Mouse (Mus musculus) midbrain, embryonic 16.5 days (tissue): Measurements from ENCODE around the gene Prm1. TPM values are rescaled to one million over a fixed set of nuclear protein-coding genes. Genes with fewer than 3 reads are reported as not detected.

Experiments used
- ATAC-seq: fragments of 200-750 bp; cut with Nextera tagmentation; 2 replicates; pipeline ENCODE4 v1.8.0; 2017; ENCODE audit warnings: moderate TSS enrichment
- H3K27ac ChIP-seq: fragments of 300-500 bp; sonication (generic); 2 replicates; pipeline ENCODE4 v1.5.1; 2014; ENCODE audit warnings: mild to moderate bottlenecking, low read length, mixed read lengths
- H3K27me3 ChIP-seq: fragments of 300-500 bp; sonication (generic); 2 replicates; pipeline ENCODE4 v1.6.1; 2014; ENCODE audit warnings: low read depth, low read length, mixed read lengths; ENCODE audit not compliant: control insufficient read depth, insufficient read depth
- H3K36me3 ChIP-seq: fragments of 300-500 bp; sonication (generic); 2 replicates; pipeline ENCODE4 v1.6.1; 2014; ENCODE audit warnings: mild to moderate bottlenecking, low read length, moderate library complexity, mixed read lengths; ENCODE audit not compliant: control insufficient read depth, insufficient read depth
- H3K4me1 ChIP-seq: fragments of 300-500 bp; sonication (generic); 2 replicates; pipeline ENCODE4 v1.6.1; 2014; ENCODE audit warnings: mild to moderate bottlenecking, low read length, mixed read lengths; ENCODE audit not compliant: control insufficient read depth, insufficient read depth
- H3K4me2 ChIP-seq: fragments of 300-500 bp; sonication (generic); 2 replicates; pipeline ENCODE4 v1.6.1; 2014; ENCODE audit warnings: mild to moderate bottlenecking, low read length, mixed read lengths
- H3K4me3 ChIP-seq: fragments of 300-500 bp; sonication (generic); 2 replicates; pipeline ENCODE4 v1.5.1; 2014; ENCODE audit warnings: low read depth, mild to moderate bottlenecking, low read length, moderate library complexity, mixed read lengths
- H3K9ac ChIP-seq: fragments of 300-500 bp; sonication (generic); 2 replicates; pipeline ENCODE4 v1.6.1; 2014; ENCODE audit warnings: low read depth, low read length, mixed read lengths
- H3K9me3 ChIP-seq: fragments of 300-500 bp; sonication (generic); replicated peaks from 2 replicates; pipeline ENCODE4 v1.6.1; 2014; ENCODE audit warnings: mild to moderate bottlenecking, low read length, mixed read lengths; ENCODE audit not compliant: control insufficient read depth, poor library complexity, severe bottlenecking
- WGBS: fragments of 180-500 bp; shearing (Covaris S2); extraction: QIAGEN DNeasy Blood & Tissue Kit; methylation state at CpG from one replicate; pipeline ENCODE4 v1.1.7; 2014; 5-methylcytosine and 5-hydroxymethylcytosine counted together
- polyA plus RNA-seq: library from polyadenylated mRNA; unstranded; fragments of >200 nt; fragmentation: Nextera tagmentation; extraction: Ambion mirVana; gene quantifications from 2 replicates; pipeline ENCODE4 v1.2.1, GENCODE M21; 2015

Prm1 gene
- polyA plus RNA-seq, 1 experiment from 2014 or later, result 0.46 TPM

GRCm38 (mm10) chr16:10786288-10786687 lies 19.4 kb downstream of the Prm1 start:
- Histone ChIP-seq H3K4me2 (peak overlapping the region; percentile 99), H3K27ac (peak overlapping the region; percentile 89), H3K4me1 (peaks cover 16% of the 10 kb centered on the region), H3K9me3 (no peaks in the 10 kb centered on the region), H3K9ac (peak overlapping the region; percentile 86), H3K27me3 (no peaks in the 10 kb centered on the region), H3K4me3 (peak overlapping the region; percentile 66), H3K36me3 (no peaks in the 10 kb centered on the region)
- 2% methylated on average over 9 of the region's 9 CpGs for WGBS
- peak; percentile 46 for ATAC-seq

GRCm38 (mm10) chr16:10785371-10786231 lies 20.0 kb downstream of the Prm1 start, which contains the start of gene Socs1:
Gene Socs1 (minus strand): TSS chr16:10785536.
- Histone ChIP-seq H3K9ac (peak within 1 kb of the TSS; percentile 86), H3K9me3 (no peaks in the 10 kb centered on the region), H3K4me3 (peak within 1 kb of the TSS; percentile 66), H3K27ac (peak within 1 kb of the TSS; percentile 89), H3K4me2 (peak within 1 kb of the TSS; percentile 99), H3K27me3 (no peaks in the 10 kb centered on the region), H3K4me1 (peaks cover 16% of the 10 kb centered on the region), H3K36me3 (no peaks in the 10 kb centered on the region)
- under 1% methylated on average over 58 of the region's 59 CpGs for WGBS
- peak; percentile 90 for ATAC-seq

- no peaks in the 10 kb centered on the region for H3K27me3 ChIP-seq
- H3K36me3 ChIP-seq, result no peaks in the 10 kb centered on the region
- peak overlapping the region; percentile 66 for H3K4me3 ChIP-seq
- no peaks in the 10 kb centered on the region for H3K9me3 ChIP-seq
- peak overlapping the region; percentile 89 for H3K27ac ChIP-seq
- peak; percentile 85 for ATAC-seq
- under 1% methylated on average over 34 of the region's 55 CpGs for WGBS
- peak overlapping the region; percentile 99 for H3K4me2 ChIP-seq
- H3K4me1 ChIP-seq, result peaks cover 16% of the 10 kb centered on the region
- peak overlapping the region; percentile 86 for H3K9ac ChIP-seq
These were observed 20.8 kb downstream of the Prm1 start for GRCm38 (mm10) chr16:10784793-10785370.

GRCm38 (mm10) chr16:10783883-10784792 lies 21.5 kb downstream of the Prm1 start:
- Histone ChIP-seq H3K9me3 (no peaks in the 10 kb centered on the region), H3K27me3 (no peaks in the 10 kb centered on the region), H3K27ac (peak overlapping the region; percentile 89), H3K4me2 (peak overlapping the region; percentile 99), H3K36me3 (no peaks in the 10 kb centered on the region), H3K9ac (peak overlapping the region; percentile 86), H3K4me1 (peaks cover 16% of the 10 kb centered on the region), H3K4me3 (peak overlapping the region; percentile 66)
- 3% methylated on average over 80 of the region's 81 CpGs for WGBS
- ATAC-seq, result 0 out of 2 replicates have a peak, but pooled peaks have one; percentile 1

- H3K4me1 ChIP-seq, result peaks cover 16% of the 10 kb centered on the region
- no peak overlapping the region for H3K27ac ChIP-seq
- no peak overlapping the region for H3K9ac ChIP-seq
- H3K36me3 ChIP-seq, result no peaks in the 10 kb centered on the region
- no peaks in the 10 kb centered on the region for H3K27me3 ChIP-seq
- H3K4me3 ChIP-seq, result peak overlapping the region; percentile 66
- H3K9me3 ChIP-seq, result no peaks in the 10 kb centered on the region
- no peak for ATAC-seq
- peak overlapping the region; percentile 99 for H3K4me2 ChIP-seq
- 78% methylated on average over 8 of the region's 8 CpGs for WGBS
These were observed 22.2 kb downstream of the Prm1 start for GRCm38 (mm10) chr16:10783451-10783850.

- Histone ChIP-seq H3K27me3 (no peaks in the 10 kb centered on the region), H3K4me1 (peaks cover 16% of the 10 kb centered on the region), H3K36me3 (no peaks in the 10 kb centered on the region), H3K9me3 (no peaks in the 10 kb centered on the region), H3K4me3 (no peak overlapping the region), H3K4me2 (peak overlapping the region; percentile 99; the same call in 1 of the 2 replicates), H3K27ac (no peak overlapping the region), H3K9ac (no peak overlapping the region)
- 53% methylated on average over 1 of the region's 1 CpGs for WGBS
- ATAC-seq, result no peak
These were observed 22.5 kb downstream of the Prm1 start for GRCm38 (mm10) chr16:10783152-10783434.

- Histone ChIP-seq H3K4me2 (peak overlapping the region; percentile 99), H3K9me3 (no peaks in the 10 kb centered on the region), H3K36me3 (no peaks in the 10 kb centered on the region), H3K4me3 (no peak overlapping the region), H3K27me3 (no peaks in the 10 kb centered on the region), H3K4me1 (peaks cover 16% of the 10 kb centered on the region), H3K27ac (no peak overlapping the region), H3K9ac (0 out of 2 replicates have a peak overlapping the region, but pooled peaks have one; percentile 37)
- ATAC-seq, result no peak
- 34% methylated on average over 6 of the region's 6 CpGs for WGBS
These were observed 23.1 kb downstream of the Prm1 start for GRCm38 (mm10) chr16:10782377-10783151.

- no peaks in the 10 kb centered on the region for H3K9me3 ChIP-seq
- peaks cover 16% of the 10 kb centered on the region for H3K4me1 ChIP-seq
- no peak overlapping the region for H3K27ac ChIP-seq
- H3K36me3 ChIP-seq, result no peaks in the 10 kb centered on the region
- no peaks in the 10 kb centered on the region for H3K27me3 ChIP-seq
- no peak overlapping the region for H3K9ac ChIP-seq
- ATAC-seq, result no peak
- 0 out of 2 replicates have a peak overlapping the region, but pooled peaks have one; percentile 25 for H3K4me2 ChIP-seq
- WGBS, result 34% methylated on average over 9 of the region's 9 CpGs
- H3K4me3 ChIP-seq, result no peak overlapping the region
These were observed 23.7 kb downstream of the Prm1 start for GRCm38 (mm10) chr16:10781862-10782371.
